Mouse (Mus musculus) CD4-positive, CD25-positive, alpha-beta regulatory T cell, adult 2 months (primary cell): ENCODE measurements at regions not wholly inside any gene's neighbourhood (a gene's known extent, or its start where the extent isn't known, plus 50 kb on each side); places are given as distances from the start of the nearest gene placed in this dataset.

Experiments
- DNase-seq: peaks from one replicate; pipeline ENCODE4 v3.0.0-alpha.2; 2012; ENCODE audit warnings: low read depth, low spot score

GRCm38 (mm10) chr9:22937686-22938391 lies 285.0 kb upstream of the Bmper start:
- DNase-seq = no peak

- DNase-seq = no peak
These were observed 277.9 kb upstream of the Bmper start for GRCm38 (mm10) chr9:22944992-22945391.

- no peak for DNase-seq
These were observed 277.4 kb upstream of the Bmper start for GRCm38 (mm10) chr9:22945426-22945955.

GRCm38 (mm10) chr9:22952571-22953442 lies 270.1 kb upstream of the Bmper start:
- DNase-seq = no peak

- no peak for DNase-seq
These were observed 260.5 kb upstream of the Bmper start for GRCm38 (mm10) chr9:22962269-22962815.

GRCm38 (mm10) chr9:22971312-22971711 lies 251.6 kb upstream of the Bmper start:
- DNase-seq = peak; percentile 65

GRCm38 (mm10) chr9:22976748-22977147 lies 246.1 kb upstream of the Bmper start:
- DNase-seq = no peak

- no peak for DNase-seq
These were observed 243.2 kb upstream of the Bmper start for GRCm38 (mm10) chr9:22979627-22980026.

GRCm38 (mm10) chr9:22989508-22989907 lies 233.4 kb upstream of the Bmper start:
- no peak for DNase-seq

GRCm38 (mm10) chr9:22993531-22993930 lies 229.3 kb upstream of the Bmper start:
- DNase-seq = no peak

GRCm38 (mm10) chr9:22995564-22995963 lies 227.3 kb upstream of the Bmper start:
- DNase-seq = no peak

GRCm38 (mm10) chr9:22998306-22998705 lies 224.6 kb upstream of the Bmper start:
- no peak for DNase-seq

GRCm38 (mm10) chr9:22999181-22999580 lies 223.7 kb upstream of the Bmper start:
- DNase-seq = no peak

- no peak for DNase-seq
These were observed 222.7 kb upstream of the Bmper start for GRCm38 (mm10) chr9:23000200-23000599.

GRCm38 (mm10) chr9:23003195-23004061 lies 219.4 kb upstream of the Bmper start:
- no peak for DNase-seq

GRCm38 (mm10) chr9:23005005-23005404 lies 217.9 kb upstream of the Bmper start:
- DNase-seq = no peak

GRCm38 (mm10) chr9:23009462-23010183 lies 213.3 kb upstream of the Bmper start:
- DNase-seq = peak; percentile 14

- DNase-seq = no peak
These were observed 211.4 kb upstream of the Bmper start for GRCm38 (mm10) chr9:23011316-23011959.

GRCm38 (mm10) chr9:23012130-23012529 lies 210.7 kb upstream of the Bmper start:
- DNase-seq = no peak

GRCm38 (mm10) chr9:23016733-23017132 lies 206.1 kb upstream of the Bmper start:
- DNase-seq = peak; percentile 15
